Mouse (Mus musculus) natural killer cell, adult 2 months (primary cell): ENCODE measurements around the gene Zdhhc22.

Experiments
- DNase-seq, 2 experiments: peaks; one replicate each; pipeline ENCODE4 v3.0.0; 2022; ENCODE audit warnings: low spot score in 2 of 2

The Zdhhc22 gene

GRCm38 (mm10) chr12:86989890-86990754 lies at the start of gene Zdhhc22:
TSS of gene Zdhhc22 (minus strand) at chr12:86990430.
- DNase-seq = no peak

- no peak for DNase-seq
Measured at GRCm38 (mm10) chr12:87036631-87037030, 46.4 kb upstream of the Zdhhc22 start.

- no peak for DNase-seq
Measured at GRCm38 (mm10) chr12:87031163-87031763, 41.0 kb upstream of the Zdhhc22 start.

- no peak for DNase-seq
Measured at GRCm38 (mm10) chr12:87029251-87029976, 39.2 kb upstream of the Zdhhc22 start.

GRCm38 (mm10) chr12:87028068-87028467 lies 37.8 kb upstream of the Zdhhc22 start:
- DNase-seq = no peak

GRCm38 (mm10) chr12:87027391-87027790 lies 37.2 kb upstream of the Zdhhc22 start:
- DNase-seq = no peak

- DNase-seq = no peak
Measured at GRCm38 (mm10) chr12:87026871-87027240, 36.6 kb upstream of the Zdhhc22 start.

GRCm38 (mm10) chr12:87026109-87026870 lies 36.1 kb upstream of the Zdhhc22 start:
- DNase-seq = no peak

- no peak for DNase-seq
Measured at GRCm38 (mm10) chr12:87023456-87023855, 33.2 kb upstream of the Zdhhc22 start.

- no peak for DNase-seq
Measured at GRCm38 (mm10) chr12:87022006-87022405, 31.8 kb upstream of the Zdhhc22 start.

- no peak for DNase-seq
Measured at GRCm38 (mm10) chr12:87021040-87021439, 30.8 kb upstream of the Zdhhc22 start, which contains the start of gene Tmem63c. TSS of gene Tmem63c (plus strand) at chr12:87021340.

- no peak for DNase-seq
Measured at GRCm38 (mm10) chr12:87018756-87019155, 28.5 kb upstream of the Zdhhc22 start.

- DNase-seq = peak in 1 of 2 experiments; percentile 21
Measured at GRCm38 (mm10) chr12:87017041-87017440, 26.8 kb upstream of the Zdhhc22 start.

GRCm38 (mm10) chr12:87004596-87004995 lies 14.4 kb upstream of the Zdhhc22 start:
- no peak for DNase-seq

- no peak for DNase-seq
Measured at GRCm38 (mm10) chr12:87003606-87004005, 13.4 kb upstream of the Zdhhc22 start.

- DNase-seq = no peak
Measured at GRCm38 (mm10) chr12:87002815-87003214, 12.6 kb upstream of the Zdhhc22 start.

GRCm38 (mm10) chr12:87002209-87002608 lies 12.0 kb upstream of the Zdhhc22 start:
- DNase-seq = no peak

GRCm38 (mm10) chr12:87000840-87001176 lies 10.6 kb upstream of the Zdhhc22 start:
- DNase-seq = no peak

GRCm38 (mm10) chr12:87000151-87000839 lies 10.1 kb upstream of the Zdhhc22 start:
- DNase-seq = no peak

- no peak for DNase-seq
Measured at GRCm38 (mm10) chr12:86999283-86999820, 9.1 kb upstream of the Zdhhc22 start.

GRCm38 (mm10) chr12:86998699-86999098 lies 8.5 kb upstream of the Zdhhc22 start:
- no peak for DNase-seq
